Mouse (Mus musculus) layer of hippocampus, adult 18-20 months (tissue): ENCODE measurements around the gene Hoxd4. TPM values are rescaled to one million over a fixed set of nuclear protein-coding genes. Genes with fewer than 3 reads are reported as not detected.

Source experiments
- DNase-seq, 2 experiments: peaks; one replicate each; pipeline ENCODE4 v3.0.0; 2022; ENCODE audit warnings: low spot score in 2 of 2
- total RNA-seq, 2 experiments: library from RNA; stranded (reverse); gene quantifications; 2 replicates each; pipeline ENCODE4 v1.2.3; 2021

The Hoxd4 gene
- total RNA-seq, 2 experiments from 2014 or later = not detected

GRCm38 (mm10) chr2:74726973-74727639, 15.4 kb downstream of the Hoxd4 start:
- no peak for DNase-seq

DNA sequence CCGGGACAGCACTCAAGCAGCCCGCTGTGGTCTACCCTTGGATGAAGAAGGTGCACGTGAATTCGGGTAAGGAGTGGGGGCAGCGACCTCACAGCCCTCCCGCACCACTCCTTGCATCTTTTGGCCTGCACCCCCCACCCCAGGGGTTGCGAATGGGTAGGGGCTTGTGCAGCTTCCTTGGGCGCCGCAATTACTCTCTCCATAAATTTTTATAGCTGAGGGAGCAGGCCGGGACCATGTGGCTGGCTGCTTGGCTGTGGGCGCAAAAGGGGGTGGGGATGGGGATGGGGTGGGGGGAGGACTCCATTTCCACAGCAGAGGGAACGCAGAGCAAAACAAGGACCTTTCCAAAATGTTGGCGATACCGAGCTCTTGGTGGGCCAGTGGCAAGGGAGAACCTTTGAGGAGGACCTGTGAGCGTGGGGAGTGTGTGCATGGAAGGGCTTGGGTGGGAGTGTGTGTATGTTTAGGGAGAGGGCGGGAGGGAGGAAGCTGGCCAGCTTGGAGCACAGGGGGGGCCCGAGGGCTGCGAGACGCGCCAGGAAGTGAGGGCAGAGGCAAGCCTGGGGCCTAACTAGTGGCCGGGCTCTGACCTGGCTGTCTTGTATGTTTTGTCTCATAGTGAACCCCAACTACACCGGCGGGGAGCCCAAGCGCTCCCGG, 16.0 kb downstream of the Hoxd4 start:
- DNase-seq = no peak

DNA sequence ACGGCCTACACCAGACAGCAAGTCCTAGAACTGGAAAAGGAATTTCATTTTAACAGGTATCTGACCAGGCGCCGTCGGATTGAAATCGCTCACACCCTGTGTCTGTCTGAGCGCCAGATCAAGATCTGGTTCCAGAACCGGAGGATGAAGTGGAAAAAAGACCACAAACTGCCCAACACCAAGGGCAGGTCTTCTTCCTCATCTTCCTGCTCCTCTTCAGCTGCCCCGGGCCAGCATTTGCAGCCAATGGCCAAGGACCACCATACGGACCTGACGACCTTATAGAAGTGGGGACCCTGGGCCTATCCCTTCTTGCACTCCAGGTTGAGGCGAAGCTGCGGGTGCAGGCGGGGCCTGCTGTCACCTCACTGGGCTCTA, 16.6 kb downstream of the Hoxd4 start:
- DNase-seq = no peak

DNA sequence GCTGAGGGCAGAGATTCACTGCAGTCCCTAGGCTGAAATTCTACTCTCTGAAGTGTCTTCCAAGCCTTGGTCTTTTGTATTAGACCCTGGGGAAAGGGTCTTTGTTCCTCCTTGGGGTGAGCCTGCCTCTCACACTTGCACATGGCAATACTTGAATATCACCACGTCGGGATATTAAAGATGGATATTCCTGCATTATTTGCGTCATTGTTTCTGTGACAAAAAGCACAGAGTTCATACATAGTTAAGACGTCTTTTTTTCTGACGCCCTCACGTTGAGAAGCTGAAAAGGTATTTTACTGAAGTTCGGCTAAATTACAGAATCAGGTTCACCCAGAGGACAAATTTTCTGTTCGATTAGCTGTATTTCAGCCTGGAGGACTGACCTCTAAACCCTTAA, 18.6 kb downstream of the Hoxd4 start:
- DNase-seq = no peak

GRCm38 (mm10) chr2:74731055-74731454, 19.3 kb downstream of the Hoxd4 start:
- no peak for DNase-seq

DNA sequence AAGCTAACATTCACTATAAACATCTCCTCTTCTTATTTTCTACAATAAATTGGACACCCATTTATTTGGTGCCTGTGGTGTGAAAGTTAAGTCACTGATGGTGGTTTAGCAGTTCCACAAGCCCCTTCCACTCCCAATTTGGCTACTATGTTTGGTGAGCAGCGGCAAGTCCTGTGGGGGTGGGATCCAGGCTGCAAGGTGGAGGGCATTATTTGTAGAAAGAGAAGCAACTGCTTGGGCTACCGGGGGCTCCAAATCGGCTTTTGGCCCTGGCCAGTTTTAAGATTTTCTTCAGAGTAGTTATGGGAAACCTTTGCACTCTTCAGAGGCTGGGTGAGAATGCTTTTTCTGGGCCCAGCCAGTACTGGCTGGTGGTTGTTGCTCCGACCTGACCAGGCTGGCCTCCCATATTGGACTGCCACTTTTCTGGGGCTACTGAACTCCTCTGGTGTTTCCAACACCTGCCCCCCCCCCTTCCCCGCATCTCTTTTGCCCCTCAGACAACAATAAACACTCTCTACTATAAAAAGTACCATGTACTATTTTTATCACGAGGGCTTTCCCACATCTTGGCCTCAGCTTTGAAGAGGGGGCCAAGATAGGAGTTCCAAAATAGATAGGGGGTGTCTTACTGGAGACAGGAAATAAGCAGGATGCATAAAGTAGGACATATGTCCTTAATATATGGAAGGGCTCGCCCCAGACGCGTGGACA, 20.2 kb downstream of the Hoxd4 start:
- no peak for DNase-seq

DNA sequence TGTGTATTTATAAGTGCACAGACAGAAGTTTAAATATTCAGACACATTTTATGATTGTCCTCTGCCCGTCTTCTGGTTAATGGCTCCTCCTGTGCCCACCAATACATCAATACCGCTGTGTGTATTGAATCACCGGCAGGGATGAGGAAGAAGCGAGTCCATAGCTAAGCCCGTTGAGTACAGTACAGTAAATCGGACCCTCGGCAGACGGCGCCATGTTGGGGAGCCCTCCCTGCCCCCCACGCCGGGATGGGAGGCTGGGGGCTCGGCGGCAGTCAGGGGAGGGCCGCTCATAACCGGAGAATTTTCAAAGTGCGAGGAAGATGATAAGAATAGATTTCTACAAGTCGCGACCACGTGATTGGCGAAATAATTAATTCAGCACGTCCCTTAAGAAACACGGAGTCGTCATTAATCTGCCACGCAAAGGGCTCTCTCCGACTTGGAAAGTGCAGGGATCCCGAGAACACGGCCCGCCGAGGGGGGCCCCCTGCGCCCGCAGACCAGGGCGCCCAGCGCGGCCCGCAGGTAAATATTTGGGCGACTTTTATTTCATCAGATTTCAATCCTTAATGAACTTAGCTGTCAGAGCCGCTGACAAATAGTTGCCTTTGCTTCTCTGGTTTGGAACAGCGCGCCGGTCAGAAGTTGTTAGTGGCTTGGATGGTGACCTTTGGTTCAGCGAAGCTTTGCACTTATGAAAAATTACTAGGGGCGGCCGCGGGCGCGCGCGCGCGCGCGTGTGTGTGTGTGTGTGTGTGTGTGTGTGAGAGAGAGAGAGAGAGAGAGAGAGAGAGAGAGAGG, 21.0 kb downstream of the Hoxd4 start:
- DNase-seq = no peak

GRCm38 (mm10) chr2:74733317-74733661, 21.6 kb downstream of the Hoxd4 start:
- no peak for DNase-seq

- DNase-seq = no peak
Measured at GRCm38 (mm10) chr2:74733765-74734164, 22.0 kb downstream of the Hoxd4 start.

GRCm38 (mm10) chr2:74734451-74734850, 22.7 kb downstream of the Hoxd4 start:
- no peak for DNase-seq

GRCm38 (mm10) chr2:74734996-74735811, 23.5 kb downstream of the Hoxd4 start:
- no peak for DNase-seq

- DNase-seq = no peak
Measured at GRCm38 (mm10) chr2:74735851-74736687, 24.3 kb downstream of the Hoxd4 start.

DNA sequence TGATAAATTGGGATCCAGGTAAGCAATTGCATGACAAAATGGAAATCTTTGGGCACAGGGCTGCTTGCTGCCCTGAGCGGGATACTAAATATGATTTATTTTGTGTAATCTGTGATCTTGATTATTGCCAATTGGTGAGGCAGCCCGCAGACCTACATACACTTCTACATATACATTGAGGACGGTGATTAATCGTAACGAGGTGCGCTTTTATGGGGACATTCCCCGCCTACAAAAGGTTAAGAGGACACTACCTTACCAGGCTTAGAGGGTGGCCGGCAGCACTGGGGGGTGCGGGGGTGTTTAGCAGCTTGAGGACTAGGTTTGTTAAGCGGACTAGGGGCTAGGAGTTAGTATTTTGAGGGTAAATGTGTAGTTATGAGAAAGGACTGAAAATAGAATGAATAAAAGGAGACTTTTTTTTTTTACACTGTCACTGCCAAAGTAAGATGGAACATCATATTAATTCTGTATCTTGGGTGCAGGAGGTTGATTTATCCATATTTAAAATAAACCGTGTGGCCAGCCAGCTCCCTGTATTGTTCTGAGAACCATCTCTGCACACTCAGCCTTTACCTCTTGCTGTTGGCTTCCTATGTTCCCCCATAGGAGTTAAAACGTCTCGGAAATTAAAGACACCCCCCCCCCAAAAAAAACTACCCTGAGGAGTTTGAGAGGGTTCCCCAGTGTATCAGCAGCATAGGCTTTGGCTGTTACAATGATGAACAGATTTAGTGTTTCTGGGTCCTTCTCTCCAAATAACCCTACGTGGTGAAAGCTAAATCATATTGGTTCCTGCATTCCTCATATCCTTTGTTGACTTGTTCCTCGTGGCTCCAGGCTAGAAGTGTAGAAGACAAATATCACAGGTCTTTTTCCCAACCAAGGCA, 25.2 kb downstream of the Hoxd4 start:
- DNase-seq = no peak

DNA sequence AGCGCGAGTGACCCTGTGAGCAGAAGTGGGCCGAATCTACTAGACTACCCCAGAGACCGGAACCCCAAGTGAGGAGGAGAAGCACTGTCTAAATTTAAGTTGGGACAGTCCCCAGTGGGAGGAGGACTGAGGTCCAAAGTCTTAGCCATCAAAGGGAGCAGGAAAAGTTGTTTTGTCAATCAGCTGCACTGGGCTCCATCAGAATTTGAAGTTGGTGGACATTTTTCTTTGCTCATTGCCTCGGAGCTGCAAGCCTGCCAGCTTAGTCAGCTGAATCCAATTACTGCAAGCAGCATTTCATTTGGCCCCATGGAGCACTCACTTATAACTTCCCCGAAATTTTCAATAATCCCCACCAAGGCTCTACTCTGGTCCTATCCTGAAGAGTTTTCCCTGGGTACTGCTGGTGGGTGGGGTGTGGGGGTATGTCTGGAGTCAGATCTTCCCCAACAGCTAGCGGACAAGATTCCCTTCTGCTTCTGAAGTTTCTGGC, 25.9 kb downstream of the Hoxd4 start:
- DNase-seq = no peak

GRCm38 (mm10) chr2:74738623-74739475, 27.1 kb downstream of the Hoxd4 start:
- DNase-seq = no peak

GRCm38 (mm10) chr2:74739476-74739800, 27.7 kb downstream of the Hoxd4 start:
- DNase-seq = no peak

- DNase-seq = no peak
Measured at GRCm38 (mm10) chr2:74739869-74740268, 28.1 kb downstream of the Hoxd4 start.
